Mouse (Mus musculus): Measurements from ENCODE around the gene Pdcd6. TPM values are rescaled to one million over a fixed set of nuclear protein-coding genes. Genes with fewer than 3 reads are reported as not detected.

The Pdcd6 gene
- polyA plus RNA-seq, 1 experiment from 2014 or later, result 153 TPM

Other genes starting within 250 kb of the Pdcd6 start
- gene Slc9a3, start 196.1 kb downstream of the Pdcd6 start, polyA plus RNA-seq (2015; fragmentation: Nextera tagmentation; extraction: Ambion mirVana), result 0.90 TPM in 2 replicates
- 53.5 and 60.5 TPM in 2 replicates for gene Exoc3, start 108.8 kb downstream of the Pdcd6 start, polyA plus RNA-seq (2015; fragmentation: Nextera tagmentation; extraction: Ambion mirVana)
- 0.28 and 0.72 TPM in 2 replicates for gene Ahrr, start 25.2 kb downstream of the Pdcd6 start, polyA plus RNA-seq (2015; fragmentation: Nextera tagmentation; extraction: Ambion mirVana)
- 273 and 292 TPM in 2 replicates for gene Sdha, start 32.7 kb upstream of the Pdcd6 start, polyA plus RNA-seq (2015; fragmentation: Nextera tagmentation; extraction: Ambion mirVana)
- gene Ccdc127, start 32.7 kb upstream of the Pdcd6 start, polyA plus RNA-seq (2015; fragmentation: Nextera tagmentation; extraction: Ambion mirVana), result 53.2 and 60.8 TPM in 2 replicates
- gene Lrrc14b, start 46.4 kb upstream of the Pdcd6 start, polyA plus RNA-seq (2015; fragmentation: Nextera tagmentation; extraction: Ambion mirVana), result not detected in 2 replicates
- 5.4 and 5.5 TPM in 2 replicates for gene Zfp72, start 73.3 kb upstream of the Pdcd6 start, polyA plus RNA-seq (2015; fragmentation: Nextera tagmentation; extraction: Ambion mirVana)
- gene Ftl1-ps1, start 82.1 kb upstream of the Pdcd6 start, polyA plus RNA-seq (2015; fragmentation: Nextera tagmentation; extraction: Ambion mirVana), result 71.9 and 216 TPM in 2 replicates
- gene Zfp825, start 176.4 kb upstream of the Pdcd6 start, polyA plus RNA-seq (2015; fragmentation: Nextera tagmentation; extraction: Ambion mirVana), result 15.7 and 18.2 TPM in 2 replicates